Mouse (Mus musculus) T-cell, adult 2 months (primary cell): ENCODE data around the gene Abcc6.
A peak's percentile ranks its signal among the peaks of the same experiment; 100 is the strongest.

Experiments used
- DNase-seq: peaks from one replicate; pipeline ENCODE4 v3.0.0; 2022; ENCODE audit warnings: low spot score

Abcc6 gene

GRCm38 (mm10) chr7:46030145-46030488 lies at the start of gene Abcc6:
TSS of gene Abcc6 (minus strand) at chr7:46030302.
- DNase-seq, result no peak

GRCm38 (mm10) chr7:46077675-46078074 lies 47.6 kb upstream of the Abcc6 start:
- DNase-seq, result no peak

GRCm38 (mm10) chr7:46076844-46077243 lies 46.7 kb upstream of the Abcc6 start:
- DNase-seq, result no peak

- DNase-seq, result no peak
Observed at GRCm38 (mm10) chr7:46068831-46069230, 38.7 kb upstream of the Abcc6 start.

- DNase-seq, result no peak
Observed at GRCm38 (mm10) chr7:46063296-46063695, 33.2 kb upstream of the Abcc6 start.

GRCm38 (mm10) chr7:46061614-46062013 lies 31.5 kb upstream of the Abcc6 start:
- DNase-seq, result no peak

GRCm38 (mm10) chr7:46060688-46061087 lies 30.6 kb upstream of the Abcc6 start:
- DNase-seq, result no peak

GRCm38 (mm10) chr7:46058882-46059281 lies 28.8 kb upstream of the Abcc6 start:
- peak; percentile 55 for DNase-seq

- no peak for DNase-seq
Observed at GRCm38 (mm10) chr7:46053566-46053965, 23.5 kb upstream of the Abcc6 start.

- no peak for DNase-seq
Observed at GRCm38 (mm10) chr7:46052161-46052821, 22.2 kb upstream of the Abcc6 start.

GRCm38 (mm10) chr7:46049981-46050380 lies 19.9 kb upstream of the Abcc6 start:
- no peak for DNase-seq

GRCm38 (mm10) chr7:46047873-46048562 lies 17.9 kb upstream of the Abcc6 start:
- DNase-seq, result no peak

GRCm38 (mm10) chr7:46045882-46046281 lies 15.8 kb upstream of the Abcc6 start:
- DNase-seq, result no peak

GRCm38 (mm10) chr7:46044106-46044505 lies 14.0 kb upstream of the Abcc6 start:
- DNase-seq, result no peak

GRCm38 (mm10) chr7:46039873-46040272 lies 9.8 kb upstream of the Abcc6 start:
- no peak for DNase-seq

- no peak for DNase-seq
Observed at GRCm38 (mm10) chr7:46037433-46037832, 7.3 kb upstream of the Abcc6 start.

GRCm38 (mm10) chr7:46035468-46035867 lies 5.4 kb upstream of the Abcc6 start:
- DNase-seq, result no peak

- no peak for DNase-seq
Observed at GRCm38 (mm10) chr7:46034991-46035390, 4.9 kb upstream of the Abcc6 start.

GRCm38 (mm10) chr7:46033870-46034337 lies 3.8 kb upstream of the Abcc6 start:
- no peak for DNase-seq

- peak; percentile 98 for DNase-seq
Observed at GRCm38 (mm10) chr7:46033109-46033869, 3.2 kb upstream of the Abcc6 start, which contains the start of gene Nomo1. TSS of gene Nomo1 (plus strand) at chr7:46033698.

GRCm38 (mm10) chr7:46031075-46031474 lies 973 bp upstream of the Abcc6 start:
- DNase-seq, result no peak

- no peak for DNase-seq
Observed at GRCm38 (mm10) chr7:46029299-46030144, 580 bp downstream of the Abcc6 start.
